Mouse (Mus musculus) liver, embryonic 11.5 days (tissue): Measurements from ENCODE around the gene Gm21983. TPM values are rescaled to one million over a fixed set of nuclear protein-coding genes. Genes with fewer than 3 reads are reported as not detected.

Experiments used
- ATAC-seq: fragments of 200-750 bp; cut with Nextera tagmentation; replicated peaks from 2 replicates; pipeline ENCODE4 v1.8.0; 2017; ENCODE audit warnings: moderate number of reproducible peaks, mild to moderate bottlenecking, moderate TSS enrichment, moderate library complexity; ENCODE audit not compliant: low FRiP score
- DNase-seq: peaks from one replicate; pipeline ENCODE4 v3.0.0-alpha.2; 2017; ENCODE audit warnings: low spot score
- H3K27ac ChIP-seq: fragments of 300-500 bp; sonication (generic); 2 replicates; pipeline ENCODE4 v1.5.1; 2014; ENCODE audit warnings: mild to moderate bottlenecking, low read depth, low read length, control low read depth
- H3K27me3 ChIP-seq: fragments of 300-500 bp; sonication (generic); replicated peaks from 2 replicates; pipeline ENCODE4 v1.6.1; 2014; ENCODE audit warnings: low read length, mixed read lengths; ENCODE audit not compliant: control insufficient read depth, insufficient read depth
- H3K36me3 ChIP-seq: fragments of 300-500 bp; sonication (generic); 2 replicates; pipeline ENCODE4 v1.6.1; 2014; ENCODE audit warnings: mild to moderate bottlenecking, low read length, moderate library complexity, mixed read lengths; ENCODE audit not compliant: control insufficient read depth, insufficient read depth
- H3K4me1 ChIP-seq: fragments of 300-500 bp; sonication (generic); replicated peaks from 2 replicates; pipeline ENCODE4 v1.6.1; 2014; ENCODE audit warnings: low read length, mixed read lengths; ENCODE audit not compliant: control insufficient read depth, insufficient read depth
- H3K4me2 ChIP-seq: fragments of 300-500 bp; sonication (generic); 2 replicates; pipeline ENCODE4 v1.6.1; 2014; ENCODE audit warnings: mild to moderate bottlenecking, control low read depth, moderate library complexity
- H3K4me3 ChIP-seq: fragments of 300-500 bp; sonication (generic); 2 replicates; pipeline ENCODE4 v1.5.1; 2014; ENCODE audit warnings: low read depth, low read length, control low read depth
- H3K9ac ChIP-seq: fragments of 300-500 bp; sonication (generic); 2 replicates; pipeline ENCODE4 v1.6.1; 2014; ENCODE audit warnings: low read depth, low read length, control low read depth
- H3K9me3 ChIP-seq: fragments of 300-500 bp; sonication (generic); 2 replicates; pipeline ENCODE4 v1.6.1; 2016; ENCODE audit warnings: low read length, inconsistent platforms, mixed read lengths; ENCODE audit not compliant: control insufficient read depth
- WGBS: fragments of 180-500 bp; shearing (Covaris S2); extraction: QIAGEN DNeasy Blood & Tissue Kit; methylation state at CpG from one replicate; pipeline ENCODE4 v1.1.7; 2014; 5-methylcytosine and 5-hydroxymethylcytosine counted together
- polyA plus RNA-seq: library from polyadenylated mRNA; unstranded; fragments of >200 nt; fragmentation: Nextera tagmentation; extraction: Ambion mirVana; gene quantifications from 2 replicates; pipeline ENCODE4 v1.2.1, GENCODE M21; 2014

The Gm21983 gene
- polyA plus RNA-seq, 1 experiment from 2014 or later, result not detected

GRCm38 (mm10) chr7:27179217-27179918 is 1.5 kb downstream of the Gm21983 start:
- Histone ChIP-seq H3K27me3 (no peaks in the 10 kb centered on the region), H3K9ac (peak overlapping the region; percentile 41; the same call in 1 of the 2 replicates), H3K4me1 (peaks cover 8% of the 10 kb centered on the region), H3K36me3 (0 out of 2 replicates have a peak, but pooled peaks cover 5% of the 10 kb centered on the region), H3K4me3 (peak overlapping the region; percentile 73), H3K4me2 (peak overlapping the region; percentile 70), H3K9me3 (no peaks in the 10 kb centered on the region), H3K27ac (peak overlapping the region; percentile 67)
- 44% methylated on average over 16 of the region's 16 CpGs for WGBS
- ATAC-seq, result no peak
- DNase-seq, result no peak

GRCm38 (mm10) chr7:27178324-27179216 is 2.3 kb downstream of the Gm21983 start, which contains the start of gene Rab4b:
TSS of gene Rab4b (minus strand) at chr7:27178896.
- Histone ChIP-seq H3K4me2 (peak within 1 kb of the TSS; percentile 70), H3K4me3 (peak within 1 kb of the TSS; percentile 73), H3K27ac (peak within 1 kb of the TSS; percentile 78), H3K9me3 (no peaks in the 10 kb centered on the region), H3K4me1 (peaks cover 10% of the 10 kb centered on the region), H3K27me3 (no peaks in the 10 kb centered on the region), H3K9ac (peak within 1 kb of the TSS; percentile 63), H3K36me3 (peaks cover 3% of the 10 kb centered on the region; the same call in 1 of the 2 replicates)
- DNase-seq, result peak; percentile 98
- ATAC-seq, result peak; percentile 95
- under 1% methylated on average over 53 of the region's 53 CpGs for WGBS

- Histone ChIP-seq H3K4me1 (peaks cover 10% of the 10 kb centered on the region), H3K36me3 (peaks cover 3% of the 10 kb centered on the region; the same call in 1 of the 2 replicates), H3K27me3 (no peaks in the 10 kb centered on the region), H3K9me3 (no peaks in the 10 kb centered on the region), H3K4me2 (peak overlapping the region; percentile 70), H3K4me3 (peak overlapping the region; percentile 73), H3K9ac (peak overlapping the region; percentile 63), H3K27ac (peak overlapping the region; percentile 78)
- ATAC-seq (no peak), DNase-seq (no peak)
- WGBS, result 19% methylated on average over 4 of the region's 4 CpGs
These were observed 3.0 kb downstream of the Gm21983 start for GRCm38 (mm10) chr7:27177942-27178323.

GRCm38 (mm10) chr7:27174896-27175295 is 6.0 kb downstream of the Gm21983 start:
- DNase-seq, result no peak
- Histone ChIP-seq H3K4me2 (no peak overlapping the region), H3K36me3 (peaks cover 10% of the 10 kb centered on the region; the same call in 1 of the 2 replicates), H3K4me3 (no peak overlapping the region), H3K9ac (no peak overlapping the region), H3K27me3 (no peaks in the 10 kb centered on the region), H3K9me3 (no peaks in the 10 kb centered on the region), H3K27ac (no peak overlapping the region), H3K4me1 (peaks cover 8% of the 10 kb centered on the region)
- WGBS, result 93% methylated on average over 7 of the region's 7 CpGs
- ATAC-seq, result no peak

GRCm38 (mm10) chr7:27174496-27174895 is 6.4 kb downstream of the Gm21983 start:
- H3K4me3 ChIP-seq, result no peak overlapping the region
- peaks cover 4% of the 10 kb centered on the region for H3K4me1 ChIP-seq
- peaks cover 10% of the 10 kb centered on the region; the same call in 1 of the 2 replicates for H3K36me3 ChIP-seq
- no peaks in the 10 kb centered on the region for H3K27me3 ChIP-seq
- ATAC-seq (no peak), DNase-seq (no peak)
- H3K27ac ChIP-seq, result no peak overlapping the region
- H3K4me2 ChIP-seq, result no peak overlapping the region
- no peaks in the 10 kb centered on the region for H3K9me3 ChIP-seq
- 92% methylated on average over 15 of the region's 15 CpGs for WGBS
- no peak overlapping the region for H3K9ac ChIP-seq

- H3K9me3 ChIP-seq, result no peaks in the 10 kb centered on the region
- ATAC-seq (no peak), DNase-seq (no peak)
- 90% methylated on average over 3 of the region's 3 CpGs for WGBS
- no peaks in the 10 kb centered on the region for H3K27me3 ChIP-seq
- peaks cover 16% of the 10 kb centered on the region for H3K4me1 ChIP-seq
- H3K9ac ChIP-seq, result no peak overlapping the region
- H3K4me3 ChIP-seq, result no peak overlapping the region
- peaks cover 10% of the 10 kb centered on the region; the same call in 1 of the 2 replicates for H3K36me3 ChIP-seq
- no peak overlapping the region for H3K27ac ChIP-seq
- H3K4me2 ChIP-seq, result no peak overlapping the region
These were observed 9.9 kb downstream of the Gm21983 start for GRCm38 (mm10) chr7:27170981-27171380.

DNA sequence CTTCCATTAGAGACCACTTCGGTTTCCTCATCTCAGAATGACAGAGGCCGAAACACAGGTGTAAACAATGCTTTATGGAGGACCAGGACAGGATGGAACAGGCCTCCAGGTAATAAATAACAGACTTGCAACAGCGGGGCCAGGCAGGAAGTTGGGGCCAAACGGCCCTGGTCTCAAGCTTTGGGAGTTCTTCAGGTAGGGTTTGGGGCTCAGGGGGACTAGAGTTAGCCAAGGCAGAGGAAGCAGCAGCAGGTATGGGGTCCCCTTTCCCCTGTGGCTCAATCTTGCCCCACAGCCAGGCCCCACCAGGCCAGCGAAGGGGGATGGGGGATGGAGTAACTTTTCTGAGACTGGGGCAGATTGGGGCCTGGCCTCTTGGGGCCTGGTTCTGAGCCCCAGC is 12.5 kb downstream of the Gm21983 start:
- DNase-seq (no peak), ATAC-seq (no peak)
- Histone ChIP-seq H3K27ac (peak overlapping the region; percentile 28; the same call in 1 of the 2 replicates), H3K9ac (no peak overlapping the region), H3K4me1 (peaks cover 31% of the 10 kb centered on the region), H3K27me3 (no peaks in the 10 kb centered on the region), H3K36me3 (peaks cover 17% of the 10 kb centered on the region), H3K9me3 (no peaks in the 10 kb centered on the region), H3K4me2 (no peak overlapping the region), H3K4me3 (no peak overlapping the region)
- 86% methylated on average over 5 of the region's 5 CpGs for WGBS

DNA sequence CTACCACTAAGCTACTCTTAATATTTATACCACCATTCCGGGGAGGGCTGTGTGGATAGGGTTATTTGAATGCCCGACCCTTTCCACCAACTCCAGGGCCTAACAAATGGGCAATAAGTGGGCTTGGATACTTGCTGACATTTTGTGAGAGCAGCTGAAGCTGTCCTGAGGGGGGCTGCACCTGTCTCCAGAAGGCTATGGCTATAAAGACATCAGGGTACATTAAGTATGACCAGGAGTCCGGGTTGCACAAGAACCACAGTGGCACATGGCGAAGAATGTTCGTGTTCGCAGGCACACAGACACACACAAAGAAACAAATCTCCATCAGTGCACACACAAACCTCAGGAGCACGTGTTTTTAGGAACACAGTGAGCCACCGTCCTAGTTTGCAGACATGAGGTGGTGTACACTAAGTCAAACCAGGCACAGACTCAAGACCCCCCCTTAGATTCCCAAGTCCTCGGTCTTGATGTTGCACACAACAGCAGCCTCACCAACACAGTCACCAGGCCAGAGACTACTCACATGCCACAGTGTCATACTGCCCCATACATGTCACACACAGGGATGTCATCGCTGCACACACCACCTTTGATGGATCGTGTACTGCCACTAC is 13.3 kb downstream of the Gm21983 start:
- WGBS, result 78% methylated on average over 11 of the region's 11 CpGs
- ATAC-seq, result no peak
- no peak for DNase-seq
- Histone ChIP-seq H3K27me3 (no peaks in the 10 kb centered on the region), H3K27ac (peak overlapping the region; percentile 93), H3K4me3 (peak overlapping the region; percentile 76), H3K36me3 (peaks cover 13% of the 10 kb centered on the region), H3K9ac (peak overlapping the region; percentile 90), H3K4me1 (peaks cover 33% of the 10 kb centered on the region), H3K4me2 (peak overlapping the region; percentile 89), H3K9me3 (no peaks in the 10 kb centered on the region)
